In genomic region chr17:34947606-34948005, GRCm38 (mm10) we compare ENCODE assay signal across 10 mouse cellular contexts. TPM values are rescaled to one million over a fixed set of nuclear protein-coding genes. Genes with fewer than 3 reads are reported as not detected.
DNase-seq lines count a peak whose midpoint lies in the region; ATAC-seq and TF ChIP-seq lines count a peak whose summit lies in the region.
"Had no signal": no experiment of that assay in that cellular context is flagged by ENCODE, and none has a peak within 500 bp of the region (broad histone marks: within the 10 kb centered on the region; RNA-seq: fewer than 3 reads in every experiment).

No protein-coding gene starts in this region.

- DNase-seq in gastrocnemius, adult 2 months: no peak
- DNase-seq in gastrocnemius, postnatal 25 days: no peak
- DNase-seq in thymus, postnatal 0 days (ENCODE audit: low spot score): peak; percentile 42
- no peak for DNase-seq in thymus, postnatal 36 days
- DNase-seq in kidney, adult 8-10 months: peak; percentile 65 to 76
- DNase-seq in splenic B cell, adult 2 months (ENCODE audit: low read depth, low spot score): peak; percentile 65
- DNase-seq in ovary, adult 18-20 months (ENCODE audit: low spot score): no peak

- TF ChIP-seq CTCF in gastrocnemius, adult 2 months (IDR thresholded peaks at IDR 0.05): peak; percentile 55

- H3K4me3 ChIP-seq in gastrocnemius, adult 2 months: no peak overlapping the region
- H3K4me3 ChIP-seq: myocyte had no signal

- intact Hi-C loops in gastrocnemius, adult 2 months (cut with DNase I): no loop called here

- no peak for ATAC-seq in erythroblast, adult 5-6 weeks (replicated peaks; ENCODE audit: low FRiP score, poor library complexity, severe bottlenecking)

- H3K36me3 ChIP-seq in splenic B cell, adult 2 months (ENCODE audit: control insufficient read depth, insufficient read depth, low read length, poor library complexity, severe bottlenecking): 0 out of 2 replicates have a peak, but pooled peaks cover 2% of the 10 kb centered on the region

- no peak overlapping the region for H3K27ac ChIP-seq in gastrocnemius, adult 2 months

- no peaks in the 10 kb centered on the region for H3K27me3 ChIP-seq in splenic B cell, adult 2 months (ENCODE audit: control insufficient read depth, insufficient read depth, low read length, poor library complexity, severe bottlenecking)

RNA-seq across cellular contexts. Expression of gene Hspa1b, which starts 11.4 kb away (rescaled TPM):
- total RNA-seq in gastrocnemius, adult 2 months (2021): 10 to 100 TPM in 1 of 2 experiments, 1 to 10 TPM in 1; 3.9 to 13.0 TPM
- 1 to 10 TPM; 4.4 to 6.7 TPM for total RNA-seq in gastrocnemius, postnatal 25 days (2021)
- polyA plus RNA-seq in thymus, postnatal 0 days (2015; fragmentation: Nextera tagmentation; extraction: Ambion mirVana): 0.72 and 0.83 TPM in 2 replicates
- 4.0 and 7.3 TPM in 2 replicates for total RNA-seq in erythroblast, adult 5-6 weeks (2015; ENCODE audit: low replicate concordance)
- total RNA-seq in erythroblast, adult 5-6 weeks (2017; ENCODE audit: low replicate concordance): 4.3 and 7.9 TPM in 2 replicates

RNA-seq across cellular contexts. Expression of gene Neu1, which starts 16.6 kb away (rescaled TPM):
- 10 to 100 TPM; 10.5 to 12.0 TPM for total RNA-seq in gastrocnemius, adult 2 months (2021)
- 1 to 10 TPM; 8.5 to 9.3 TPM for total RNA-seq in gastrocnemius, postnatal 25 days (2021)
- polyA plus RNA-seq in thymus, postnatal 0 days (2015; fragmentation: Nextera tagmentation; extraction: Ambion mirVana): 25.7 and 28.2 TPM in 2 replicates
- total RNA-seq in erythroblast, adult 5-6 weeks (2015; ENCODE audit: low replicate concordance): 12.3 and 12.9 TPM in 2 replicates
- 7.0 and 8.7 TPM in 2 replicates for total RNA-seq in erythroblast, adult 5-6 weeks (2017; ENCODE audit: low replicate concordance)

RNA-seq across cellular contexts. Expression of gene Gm20481, which starts 22.1 kb away (rescaled TPM):
- total RNA-seq in gastrocnemius, adult 2 months (2021): not detected
- not detected for total RNA-seq in gastrocnemius, postnatal 25 days (2021)
- not detected in 2 replicates for polyA plus RNA-seq in thymus, postnatal 0 days (2015; fragmentation: Nextera tagmentation; extraction: Ambion mirVana)
- total RNA-seq in erythroblast, adult 5-6 weeks (2015; ENCODE audit: low replicate concordance): not detected in 2 replicates
- total RNA-seq in erythroblast, adult 5-6 weeks (2017; ENCODE audit: low replicate concordance): not detected in 2 replicates
- total RNA-seq: left cerebral cortex, adult 8-10 months had no signal
- polyA plus RNA-seq: myocyte had no signal

RNA-seq across cellular contexts. Expression of gene Hspa1a, which starts 24.4 kb away (rescaled TPM):
- total RNA-seq in gastrocnemius, adult 2 months (2021): 10 to 100 TPM in 1 of 2 experiments, 1 to 10 TPM in 1; 6.8 to 14.1 TPM
- 1 to 10 TPM; 5.9 to 8.1 TPM for total RNA-seq in gastrocnemius, postnatal 25 days (2021)
- 6.8 and 7.6 TPM in 2 replicates for polyA plus RNA-seq in thymus, postnatal 0 days (2015; fragmentation: Nextera tagmentation; extraction: Ambion mirVana)
- 1.5 and 2.9 TPM in 2 replicates for total RNA-seq in erythroblast, adult 5-6 weeks (2015; ENCODE audit: low replicate concordance)
- 5.0 and 5.4 TPM in 2 replicates for total RNA-seq in erythroblast, adult 5-6 weeks (2017; ENCODE audit: low replicate concordance)

RNA-seq across cellular contexts. Expression of gene Hspa1l, which starts 24.9 kb away (rescaled TPM):
- 10 to 100 TPM; 14.9 to 31.2 TPM for total RNA-seq in gastrocnemius, adult 2 months (2021)
- total RNA-seq in gastrocnemius, postnatal 25 days (2021): 10 to 100 TPM; 21.5 to 31.8 TPM
- polyA plus RNA-seq in thymus, postnatal 0 days (2015; fragmentation: Nextera tagmentation; extraction: Ambion mirVana): 0.09 and 0.27 TPM in 2 replicates
- not detected in 2 replicates for total RNA-seq in erythroblast, adult 5-6 weeks (2015; ENCODE audit: low replicate concordance)
- not detected in 2 replicates for total RNA-seq in erythroblast, adult 5-6 weeks (2017; ENCODE audit: low replicate concordance)

Comparison
In these comparisons a context has a peak if more than half of its experiments do, and no peak if none do; other contexts are left out.
1. DNase-seq: peak in thymus, postnatal 0 days (single experiment), kidney, adult 8-10 months (2 of 2) and splenic B cell, adult 2 months (single experiment); none in gastrocnemius, adult 2 months (single experiment), gastrocnemius, postnatal 25 days (single experiment), thymus, postnatal 36 days (0 of 2) and ovary, adult 18-20 months (single experiment).